Mouse (Mus musculus): ENCODE measurements at regions not wholly inside any gene's neighbourhood (a gene's known extent, or its start where the extent isn't known, plus 50 kb on each side); places are given as distances from the start of the nearest gene placed in this dataset.

- no peak for DNase-seq
Measured at GRCm38 (mm10) chr9:100252409-100252808, 234.2 kb downstream of the Il20rb start.
